Mouse (Mus musculus) kidney, postnatal 14 days (tissue): ENCODE results near the gene Ahcyl2.

Experiments used
- DNase-seq: peaks from one replicate; pipeline ENCODE4 v3.0.0; 2022; ENCODE audit warnings: mixed read lengths

The Ahcyl2 gene

GRCm38 (mm10) chr6:29853900-29854390, 86.1 kb downstream of the Ahcyl2 start:
- no peak for DNase-seq

GRCm38 (mm10) chr6:29858619-29859018, 90.8 kb downstream of the Ahcyl2 start:
- DNase-seq, result no peak

GRCm38 (mm10) chr6:29859344-29859743, 91.5 kb downstream of the Ahcyl2 start:
- DNase-seq, result peak; percentile 37

- peak; percentile 45 for DNase-seq
Measured at GRCm38 (mm10) chr6:29860238-29860637, 92.4 kb downstream of the Ahcyl2 start.

GRCm38 (mm10) chr6:29864926-29865325, 97.1 kb downstream of the Ahcyl2 start:
- DNase-seq, result no peak

GRCm38 (mm10) chr6:29866935-29867724, 99.3 kb downstream of the Ahcyl2 start:
- DNase-seq, result no peak

- DNase-seq, result peak; percentile 41
Measured at GRCm38 (mm10) chr6:29868341-29868895, 100.6 kb downstream of the Ahcyl2 start.

- DNase-seq, result no peak
Measured at GRCm38 (mm10) chr6:29873654-29874053, 105.8 kb downstream of the Ahcyl2 start.

GRCm38 (mm10) chr6:29875576-29875975, 107.8 kb downstream of the Ahcyl2 start:
- DNase-seq, result no peak

GRCm38 (mm10) chr6:29876782-29877181, 109.0 kb downstream of the Ahcyl2 start:
- DNase-seq, result no peak

GRCm38 (mm10) chr6:29879579-29879978, 111.8 kb downstream of the Ahcyl2 start:
- no peak for DNase-seq

GRCm38 (mm10) chr6:29880796-29881195, 113.0 kb downstream of the Ahcyl2 start:
- no peak for DNase-seq

GRCm38 (mm10) chr6:29881936-29882335, 114.1 kb downstream of the Ahcyl2 start:
- DNase-seq, result no peak

GRCm38 (mm10) chr6:29882870-29883269, 115.1 kb downstream of the Ahcyl2 start:
- no peak for DNase-seq

- DNase-seq, result no peak
Measured at GRCm38 (mm10) chr6:29891151-29891550, 123.3 kb downstream of the Ahcyl2 start.

GRCm38 (mm10) chr6:29896976-29897375, 129.2 kb downstream of the Ahcyl2 start:
- no peak for DNase-seq

GRCm38 (mm10) chr6:29901450-29901849, 133.6 kb downstream of the Ahcyl2 start:
- no peak for DNase-seq

GRCm38 (mm10) chr6:29902256-29902655, 134.4 kb downstream of the Ahcyl2 start:
- no peak for DNase-seq

GRCm38 (mm10) chr6:29903343-29903914, 135.6 kb downstream of the Ahcyl2 start:
- DNase-seq, result no peak

- DNase-seq, result no peak
Measured at GRCm38 (mm10) chr6:29904281-29904680, 136.5 kb downstream of the Ahcyl2 start.

GRCm38 (mm10) chr6:29910631-29911030, 142.8 kb downstream of the Ahcyl2 start:
- no peak for DNase-seq

GRCm38 (mm10) chr6:29913673-29914072, 145.9 kb downstream of the Ahcyl2 start:
- no peak for DNase-seq

GRCm38 (mm10) chr6:29914136-29914535, 146.3 kb downstream of the Ahcyl2 start:
- no peak for DNase-seq

- DNase-seq, result no peak
Measured at GRCm38 (mm10) chr6:29915836-29916235, 148.0 kb downstream of the Ahcyl2 start.
